Mouse (Mus musculus) kidney, postnatal 0 days (tissue): ENCODE data around the gene Rtn4r. TPM values are rescaled to one million over a fixed set of nuclear protein-coding genes. Genes with fewer than 3 reads are reported as not detected.

Experiments
- ATAC-seq: fragments of 200-750 bp; cut with Nextera tagmentation; replicated peaks from 2 replicates; pipeline ENCODE4 v1.8.0; 2017; ENCODE audit warnings: low read depth, moderate number of reproducible peaks, moderate TSS enrichment, moderate library complexity; ENCODE audit not compliant: low FRiP score
- DNase-seq: peaks from one replicate; pipeline ENCODE4 v3.0.0-alpha.2; 2016; ENCODE audit warnings: low spot score
- H3K27ac ChIP-seq: fragments of 300-500 bp; sonication (generic); 2 replicates; pipeline ENCODE4 v1.5.1; 2014; ENCODE audit warnings: mild to moderate bottlenecking
- H3K27me3 ChIP-seq: fragments of 300-500 bp; sonication (generic); 2 replicates; pipeline ENCODE4 v1.6.1; 2014; ENCODE audit warnings: low read length, mixed read lengths; ENCODE audit not compliant: insufficient read depth
- H3K36me3 ChIP-seq: fragments of 300-500 bp; sonication (generic); 2 replicates; pipeline ENCODE4 v1.6.1; 2014; ENCODE audit warnings: low read length, mixed read lengths; ENCODE audit not compliant: insufficient read depth
- H3K4me1 ChIP-seq: fragments of 300-500 bp; sonication (generic); replicated peaks from 2 replicates; pipeline ENCODE4 v1.6.1; 2014; ENCODE audit warnings: antibody characterized with exemption, low read length, mixed read lengths; ENCODE audit not compliant: insufficient read depth
- H3K4me2 ChIP-seq: fragments of 300-500 bp; sonication (generic); 2 replicates; pipeline ENCODE4 v1.6.1; 2014; ENCODE audit warnings: mild to moderate bottlenecking, low read length, moderate library complexity, mixed read lengths
- H3K4me3 ChIP-seq: fragments of 300-500 bp; sonication (generic); replicated peaks from 2 replicates; pipeline ENCODE4 v1.5.1; 2014; ENCODE audit warnings: low read depth, low read length
- H3K9ac ChIP-seq: fragments of 300-500 bp; sonication (generic); 2 replicates; pipeline ENCODE4 v1.6.1; 2014; ENCODE audit warnings: low read depth, low read length
- H3K9me3 ChIP-seq: fragments of 300-500 bp; sonication (generic); replicated peaks from 2 replicates; pipeline ENCODE4 v1.6.1; 2016; ENCODE audit warnings: low read length, inconsistent platforms, mixed read lengths
- CTCF ChIP-seq: IDR thresholded peaks from 2 replicates; pipeline ENCODE4 v1.5.1; 2016; ENCODE audit warnings: antibody characterized with exemption, low read depth, mild to moderate bottlenecking, moderate library complexity
- WGBS: fragments of 180-500 bp; shearing (Covaris S2); extraction: QIAGEN DNeasy Blood & Tissue Kit; methylation state at CpG from one replicate; pipeline ENCODE4 v1.1.7; 2014; 5-methylcytosine and 5-hydroxymethylcytosine counted together
- polyA plus RNA-seq: library from polyadenylated mRNA; unstranded; fragments of >200 nt; fragmentation: Nextera tagmentation; extraction: Ambion mirVana; gene quantifications from 2 replicates; pipeline ENCODE4 v1.2.1, GENCODE M21; 2015

Rtn4r gene
- polyA plus RNA-seq, 1 experiment from 2014 or later, result 1.2 TPM

DNA sequence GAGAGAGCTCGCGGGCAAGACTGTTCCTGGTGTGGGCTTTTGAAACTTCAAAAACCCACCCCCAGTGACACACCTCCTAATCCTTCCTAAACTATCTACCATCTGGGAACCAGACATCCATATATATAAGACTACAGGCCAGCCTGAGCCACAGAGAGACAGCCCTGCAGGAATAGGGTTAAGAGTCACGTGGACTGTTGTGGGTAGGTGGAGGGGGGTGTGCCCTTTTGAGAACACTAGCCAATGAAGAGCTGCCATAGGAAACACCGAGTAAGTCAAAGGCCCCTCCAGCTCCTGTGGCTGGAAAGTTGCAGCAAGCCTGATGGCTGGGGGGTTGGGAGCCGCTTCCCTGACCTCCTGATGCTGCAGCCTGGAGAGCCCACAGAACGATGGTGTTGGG, 23.6 kb upstream of the Rtn4r start:
- H3K4me1 ChIP-seq, result no peaks in the 10 kb centered on the region
- no peak overlapping the region for H3K4me3 ChIP-seq
- no peak for DNase-seq
- WGBS, result 36% methylated on average over 6 of the region's 6 CpGs
- no peak for ATAC-seq
- H3K9me3 ChIP-seq, result no peaks in the 10 kb centered on the region
- no peaks in the 10 kb centered on the region for H3K36me3 ChIP-seq
- H3K27me3 ChIP-seq, result no peaks in the 10 kb centered on the region
- H3K9ac ChIP-seq, result no peak overlapping the region
- no peak overlapping the region for H3K4me2 ChIP-seq
- TF ChIP-seq CTCF, result no peak
- H3K27ac ChIP-seq, result no peak overlapping the region

DNA sequence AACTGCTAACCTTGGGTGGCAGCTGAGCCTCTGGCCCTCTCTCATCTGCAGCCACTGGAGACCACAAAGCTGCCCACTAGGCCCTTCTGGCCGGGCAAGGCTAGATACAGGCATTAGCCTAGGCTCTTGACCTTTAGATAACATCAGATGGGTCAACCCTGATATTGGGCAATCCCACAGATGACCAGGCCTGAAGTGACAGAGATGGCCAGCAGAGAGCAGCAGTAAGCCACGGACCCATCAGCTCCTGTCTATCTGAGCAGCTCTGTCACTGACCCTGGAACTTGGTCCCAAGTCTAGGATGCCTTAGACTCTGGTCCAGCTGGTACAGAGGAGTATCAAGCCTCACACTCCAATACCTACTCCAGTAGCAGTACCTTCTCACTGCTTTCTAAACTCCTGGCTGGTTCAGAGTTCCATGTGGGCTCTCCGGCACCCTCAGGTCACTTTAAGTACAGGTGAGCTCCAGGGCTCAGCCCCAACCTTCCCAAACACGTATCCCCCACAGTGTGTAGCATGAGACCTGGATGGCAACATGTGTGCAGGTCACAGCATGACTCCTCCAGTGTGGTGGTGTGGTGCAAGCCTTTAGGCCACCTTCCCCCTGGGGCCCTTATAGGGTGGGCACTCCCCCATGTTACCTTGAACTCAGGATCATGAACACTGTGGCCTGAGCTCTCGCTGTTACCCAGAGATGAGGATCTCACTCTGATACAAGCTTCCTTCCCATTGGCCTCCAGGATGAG, 19.0 kb upstream of the Rtn4r start:
- Histone ChIP-seq H3K9me3 (no peaks in the 10 kb centered on the region), H3K4me3 (no peak overlapping the region), H3K36me3 (no peaks in the 10 kb centered on the region), H3K27me3 (no peaks in the 10 kb centered on the region), H3K4me1 (no peaks in the 10 kb centered on the region), H3K27ac (no peak overlapping the region), H3K9ac (no peak overlapping the region), H3K4me2 (no peak overlapping the region)
- ATAC-seq (peak; percentile 76), DNase-seq (peak; percentile 79)
- 53% methylated on average over 5 of the region's 5 CpGs for WGBS
- TF ChIP-seq CTCF, result peak; percentile 88

- 80% methylated on average over 7 of the region's 7 CpGs for WGBS
- ATAC-seq, result no peak
- no peak overlapping the region for H3K4me3 ChIP-seq
- no peak for DNase-seq
- H3K27ac ChIP-seq, result no peak overlapping the region
- H3K4me2 ChIP-seq, result no peak overlapping the region
- H3K27me3 ChIP-seq, result no peaks in the 10 kb centered on the region
- H3K36me3 ChIP-seq, result no peaks in the 10 kb centered on the region
- TF ChIP-seq CTCF, result no peak
- H3K4me1 ChIP-seq, result no peaks in the 10 kb centered on the region
- H3K9me3 ChIP-seq, result no peaks in the 10 kb centered on the region
- H3K9ac ChIP-seq, result no peak overlapping the region
Observed at GRCm38 (mm10) chr16:18111042-18111441, 16.4 kb upstream of the Rtn4r start.

DNA sequence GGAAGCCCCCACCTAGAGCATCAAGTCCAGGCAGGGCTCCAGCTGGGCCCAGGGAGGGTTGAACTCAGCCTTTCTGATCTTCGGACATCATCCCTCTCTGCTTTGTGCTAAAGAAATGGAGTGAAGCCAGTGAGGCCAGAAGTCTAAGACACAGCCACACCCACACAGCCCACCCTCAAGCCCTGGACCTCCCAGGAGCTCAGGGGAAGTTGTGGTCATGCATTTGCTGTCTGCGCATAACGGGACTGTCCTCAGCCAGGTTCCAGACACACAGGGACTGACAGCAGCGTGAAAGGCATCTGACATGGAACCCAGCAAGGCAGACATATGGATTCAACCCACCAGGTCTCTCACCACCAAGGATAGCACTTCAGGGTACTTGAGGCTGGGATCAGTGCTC, 11.0 kb upstream of the Rtn4r start:
- ATAC-seq (no peak), DNase-seq (no peak)
- 64% methylated on average over 4 of the region's 4 CpGs for WGBS
- Histone ChIP-seq H3K36me3 (no peaks in the 10 kb centered on the region), H3K4me2 (no peak overlapping the region), H3K27ac (no peak overlapping the region), H3K4me3 (no peak overlapping the region), H3K27me3 (no peaks in the 10 kb centered on the region), H3K4me1 (no peaks in the 10 kb centered on the region), H3K9me3 (no peaks in the 10 kb centered on the region), H3K9ac (no peak overlapping the region)
- TF ChIP-seq CTCF, result no peak

DNA sequence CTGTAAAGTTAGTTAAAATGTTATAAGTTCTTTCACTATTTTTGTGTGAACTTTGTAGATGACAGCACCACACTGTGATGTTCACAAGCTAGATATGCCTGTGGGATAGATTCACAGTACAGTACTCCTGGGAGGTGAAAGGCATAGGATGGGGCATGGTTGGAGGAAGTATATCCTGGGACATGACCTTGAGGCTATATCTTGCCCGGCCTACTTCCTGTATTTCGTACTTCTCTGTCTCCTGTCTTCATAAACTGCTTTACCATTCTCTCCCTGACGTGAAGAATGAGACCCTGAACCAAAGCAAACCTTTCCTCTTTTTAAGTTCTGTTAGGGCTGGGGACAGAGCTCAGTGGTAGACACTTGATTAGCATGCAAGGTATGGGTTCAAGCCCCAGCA, 9.2 kb upstream of the Rtn4r start:
- no peak overlapping the region for H3K9ac ChIP-seq
- H3K27me3 ChIP-seq, result no peaks in the 10 kb centered on the region
- no peak overlapping the region for H3K4me2 ChIP-seq
- TF ChIP-seq CTCF, result no peak
- 61% methylated on average over 3 of the region's 3 CpGs for WGBS
- H3K27ac ChIP-seq, result no peak overlapping the region
- H3K4me1 ChIP-seq, result no peaks in the 10 kb centered on the region
- H3K9me3 ChIP-seq, result no peaks in the 10 kb centered on the region
- no peaks in the 10 kb centered on the region for H3K36me3 ChIP-seq
- H3K4me3 ChIP-seq, result no peak overlapping the region
- ATAC-seq (no peak), DNase-seq (no peak)

DNA sequence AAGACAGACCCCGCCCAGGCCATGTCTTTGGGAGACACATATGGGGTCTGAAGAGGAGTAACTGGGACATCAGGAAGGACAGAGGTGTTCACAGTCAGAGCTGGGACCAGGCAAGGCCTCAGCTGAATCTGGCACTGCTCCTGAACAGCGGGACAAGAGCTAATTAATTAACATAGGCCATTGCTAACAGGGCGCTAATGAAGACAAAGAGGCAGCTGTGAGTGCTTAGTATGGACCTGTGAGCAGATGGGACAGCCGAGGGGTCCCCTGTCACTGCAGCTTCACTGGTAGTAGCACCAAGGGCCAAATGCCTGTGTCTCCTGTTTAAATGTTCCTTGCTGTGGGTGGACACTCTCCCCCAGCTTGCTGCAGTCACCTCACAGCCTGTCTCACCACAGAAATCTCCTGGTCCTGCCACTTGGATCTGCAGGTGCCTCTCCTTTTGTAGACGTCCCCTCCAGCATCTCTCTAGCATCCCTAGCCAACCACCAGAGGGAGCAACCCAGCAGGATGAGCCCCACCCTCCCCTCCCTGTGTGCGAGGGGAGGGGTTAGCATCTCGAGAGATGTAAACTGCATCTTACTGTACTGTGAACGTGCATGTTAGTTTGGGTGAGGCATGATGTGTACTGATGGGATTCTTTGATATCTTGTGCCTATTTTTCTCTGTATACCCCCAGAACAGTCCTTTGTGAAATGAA, 8.3 kb upstream of the Rtn4r start:
- Histone ChIP-seq H3K4me3 (no peak overlapping the region), H3K27me3 (no peaks in the 10 kb centered on the region), H3K9ac (no peak overlapping the region), H3K4me2 (no peak overlapping the region), H3K9me3 (no peaks in the 10 kb centered on the region), H3K4me1 (no peaks in the 10 kb centered on the region), H3K27ac (no peak overlapping the region), H3K36me3 (no peaks in the 10 kb centered on the region)
- ATAC-seq (peak; percentile 60; the same call in 1 of the 2 replicates), DNase-seq (peak; percentile 84)
- TF ChIP-seq CTCF, result peak; percentile 90
- WGBS, result 16% methylated on average over 8 of the region's 8 CpGs
